Mouse (Mus musculus): ENCODE data around the gene 1110017D15Rik. TPM values are rescaled to one million over a fixed set of nuclear protein-coding genes. Genes with fewer than 3 reads are reported as not detected.
A peak's percentile ranks its signal among the peaks of the same experiment; 100 is the strongest.

1110017D15Rik gene
- polyA plus RNA-seq, 1 experiment: 4.9 TPM

- Histone ChIP-seq H3K27ac (ENCODE audit: insufficient read depth, low read length) (no peak overlapping the region), H3K4me1 (ENCODE audit: control insufficient read depth, insufficient read depth, low read length) (peaks cover 11% of the 10 kb centered on the region), H3K4me3 (ENCODE audit: insufficient read depth, low read length) (no peak overlapping the region)
- TF ChIP-seq CTCF (IDR thresholded peaks at IDR 0.05; ENCODE audit: extremely low read depth, insufficient read depth, low read length): no peak
- no peak for TF ChIP-seq POLR2A (IDR thresholded peaks at IDR 0.05; ENCODE audit: extremely low read depth, insufficient read depth, low read length)
Observed at GRCm38 (mm10) chr4:41542136-41542535, 25.0 kb upstream of the 1110017D15Rik start.

GRCm38 (mm10) chr4:41534866-41535265, 17.7 kb upstream of the 1110017D15Rik start:
- no peak for TF ChIP-seq POLR2A (IDR thresholded peaks at IDR 0.05; ENCODE audit: extremely low read depth, insufficient read depth, low read length)
- no peak for TF ChIP-seq CTCF (IDR thresholded peaks at IDR 0.05; ENCODE audit: extremely low read depth, insufficient read depth, low read length)

DNA sequence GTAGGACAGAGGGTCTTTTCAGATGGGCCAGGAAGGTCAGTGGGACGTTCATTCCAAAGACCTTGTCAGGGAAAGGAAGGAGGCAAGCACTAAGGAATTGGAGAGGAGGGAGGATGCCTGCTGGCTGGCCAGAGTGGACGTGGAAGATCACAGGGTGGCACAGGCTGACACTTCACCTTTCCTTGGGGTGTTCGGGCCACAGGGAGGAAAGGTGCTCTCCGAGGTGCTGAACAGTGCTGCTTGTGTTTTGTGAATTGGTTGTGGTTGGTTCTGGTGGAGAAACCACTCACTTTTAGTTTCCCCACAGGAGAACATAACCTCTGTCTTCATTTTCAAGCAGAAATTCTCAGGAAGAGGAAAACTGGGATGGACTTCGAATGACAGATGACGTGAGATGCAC, 15.3 kb upstream of the 1110017D15Rik start:
- no peak for TF ChIP-seq CTCF (IDR thresholded peaks at IDR 0.05; ENCODE audit: extremely low read depth, insufficient read depth, low read length)
- no peak for TF ChIP-seq POLR2A (IDR thresholded peaks at IDR 0.05; ENCODE audit: extremely low read depth, insufficient read depth, low read length)
- no peak overlapping the region for H3K4me3 ChIP-seq (ENCODE audit: insufficient read depth, low read length)
- H3K4me1 ChIP-seq (ENCODE audit: control insufficient read depth, insufficient read depth, low read length): peaks cover 7% of the 10 kb centered on the region
- H3K27ac ChIP-seq (ENCODE audit: insufficient read depth, low read length): no peak overlapping the region

More at GRCm38 (mm10) chr4:41534866-41535265, 17.7 kb upstream of the 1110017D15Rik start:
- Histone ChIP-seq H3K4me3 (ENCODE audit: insufficient read depth, low read length) (no peak overlapping the region), H3K4me1 (ENCODE audit: control insufficient read depth, insufficient read depth, low read length) (peaks cover 5% of the 10 kb centered on the region), H3K27ac (ENCODE audit: insufficient read depth, low read length) (no peak overlapping the region)

- Histone ChIP-seq H3K4me1 (ENCODE audit: control insufficient read depth, insufficient read depth, low read length) (peaks cover 9% of the 10 kb centered on the region), H3K4me3 (ENCODE audit: insufficient read depth, low read length) (no peak overlapping the region), H3K27ac (ENCODE audit: insufficient read depth, low read length) (no peak overlapping the region)
- TF ChIP-seq POLR2A (IDR thresholded peaks at IDR 0.05; ENCODE audit: extremely low read depth, insufficient read depth, low read length) (no peak), CTCF (IDR thresholded peaks at IDR 0.05; ENCODE audit: extremely low read depth, insufficient read depth, low read length) (no peak)
Observed at GRCm38 (mm10) chr4:41527996-41528395, 10.9 kb upstream of the 1110017D15Rik start.

DNA sequence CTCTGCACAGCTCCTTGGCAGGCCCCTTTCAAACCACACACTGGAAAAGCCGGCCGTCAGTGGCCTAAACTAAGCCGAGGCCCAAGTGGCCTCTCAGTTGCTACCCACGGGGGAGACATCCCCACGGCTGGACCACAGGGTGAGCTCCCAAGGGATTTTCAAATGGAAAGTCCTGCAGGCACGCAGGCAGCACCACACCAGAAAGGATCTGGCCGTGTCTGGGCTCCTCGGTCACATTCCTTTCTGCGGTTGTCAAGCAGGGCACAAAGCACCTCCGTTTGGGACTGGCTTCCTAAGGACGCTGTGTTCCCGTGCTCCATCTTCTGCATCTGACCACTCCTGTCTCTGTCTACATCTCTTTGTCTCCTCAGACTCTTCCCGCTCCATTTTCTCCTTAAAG, 9.9 kb upstream of the 1110017D15Rik start:
- Histone ChIP-seq H3K27ac (ENCODE audit: insufficient read depth, low read length) (no peak overlapping the region), H3K4me3 (ENCODE audit: insufficient read depth, low read length) (no peak overlapping the region), H3K4me1 (ENCODE audit: control insufficient read depth, insufficient read depth, low read length) (peaks cover 6% of the 10 kb centered on the region; the same call in 1 of the 2 replicates)
- TF ChIP-seq POLR2A (IDR thresholded peaks at IDR 0.05; ENCODE audit: extremely low read depth, insufficient read depth, low read length): no peak
- no peak for TF ChIP-seq CTCF (IDR thresholded peaks at IDR 0.05; ENCODE audit: extremely low read depth, insufficient read depth, low read length)

DNA sequence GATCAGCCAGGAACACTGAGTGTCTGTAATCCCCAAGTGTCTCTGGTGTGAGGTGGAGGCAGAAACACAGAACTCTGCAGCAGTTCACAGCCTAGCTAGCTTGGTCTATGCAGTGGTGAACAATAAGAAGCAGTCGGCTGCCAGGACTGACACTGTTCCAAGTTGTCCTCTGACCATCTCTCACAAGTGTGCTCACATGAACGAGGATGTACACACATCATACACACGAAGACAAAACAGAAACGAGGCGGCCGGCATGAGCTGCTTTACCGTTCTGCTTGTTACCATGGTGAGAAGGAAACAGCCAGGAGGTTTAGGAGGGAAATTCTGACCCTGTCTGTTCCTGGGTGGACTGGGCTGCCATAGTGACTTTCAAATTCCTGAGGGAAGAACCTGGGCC, 9.4 kb upstream of the 1110017D15Rik start:
- TF ChIP-seq POLR2A (IDR thresholded peaks at IDR 0.05; ENCODE audit: extremely low read depth, insufficient read depth, low read length) (no peak), CTCF (IDR thresholded peaks at IDR 0.05; ENCODE audit: extremely low read depth, insufficient read depth, low read length) (no peak)
- Histone ChIP-seq H3K4me1 (ENCODE audit: control insufficient read depth, insufficient read depth, low read length) (peaks cover 4% of the 10 kb centered on the region; the same call in 1 of the 2 replicates), H3K27ac (ENCODE audit: insufficient read depth, low read length) (no peak overlapping the region), H3K4me3 (ENCODE audit: insufficient read depth, low read length) (no peak overlapping the region)

GRCm38 (mm10) chr4:41524829-41525228, 7.7 kb upstream of the 1110017D15Rik start:
- Histone ChIP-seq H3K27ac (ENCODE audit: insufficient read depth, low read length) (no peak overlapping the region), H3K4me1 (ENCODE audit: control insufficient read depth, insufficient read depth, low read length) (peaks cover 4% of the 10 kb centered on the region; the same call in 1 of the 2 replicates), H3K4me3 (ENCODE audit: insufficient read depth, low read length) (no peak overlapping the region)
- TF ChIP-seq POLR2A (IDR thresholded peaks at IDR 0.05; ENCODE audit: extremely low read depth, insufficient read depth, low read length) (no peak), CTCF (IDR thresholded peaks at IDR 0.05; ENCODE audit: extremely low read depth, insufficient read depth, low read length) (no peak)

DNA sequence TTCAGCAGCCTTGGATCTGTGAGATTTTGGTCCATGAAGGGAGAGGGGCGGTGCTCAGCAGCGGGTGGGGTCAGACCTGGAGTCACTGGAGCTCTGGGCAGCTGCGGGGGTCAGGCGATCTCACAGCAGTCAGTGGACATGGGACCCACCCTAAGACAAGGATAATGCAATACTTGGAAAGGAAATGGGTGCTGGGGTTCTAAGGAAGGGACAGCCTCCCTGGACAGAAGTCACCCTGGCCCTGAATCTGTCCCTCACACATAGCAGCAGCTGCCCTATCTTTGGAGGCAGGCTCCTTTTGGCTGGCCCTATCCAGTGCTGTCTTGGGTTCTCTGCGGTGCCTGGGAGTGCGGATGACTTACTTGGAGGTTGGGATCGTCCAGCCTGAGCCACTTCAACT, 6.7 kb upstream of the 1110017D15Rik start:
- TF ChIP-seq POLR2A (IDR thresholded peaks at IDR 0.05; ENCODE audit: extremely low read depth, insufficient read depth, low read length): no peak
- TF ChIP-seq CTCF (IDR thresholded peaks at IDR 0.05; ENCODE audit: extremely low read depth, insufficient read depth, low read length): no peak
- H3K27ac ChIP-seq (ENCODE audit: insufficient read depth, low read length): no peak overlapping the region
- peaks cover 4% of the 10 kb centered on the region; the same call in 1 of the 2 replicates for H3K4me1 ChIP-seq (ENCODE audit: control insufficient read depth, insufficient read depth, low read length)
- no peak overlapping the region for H3K4me3 ChIP-seq (ENCODE audit: insufficient read depth, low read length)

DNA sequence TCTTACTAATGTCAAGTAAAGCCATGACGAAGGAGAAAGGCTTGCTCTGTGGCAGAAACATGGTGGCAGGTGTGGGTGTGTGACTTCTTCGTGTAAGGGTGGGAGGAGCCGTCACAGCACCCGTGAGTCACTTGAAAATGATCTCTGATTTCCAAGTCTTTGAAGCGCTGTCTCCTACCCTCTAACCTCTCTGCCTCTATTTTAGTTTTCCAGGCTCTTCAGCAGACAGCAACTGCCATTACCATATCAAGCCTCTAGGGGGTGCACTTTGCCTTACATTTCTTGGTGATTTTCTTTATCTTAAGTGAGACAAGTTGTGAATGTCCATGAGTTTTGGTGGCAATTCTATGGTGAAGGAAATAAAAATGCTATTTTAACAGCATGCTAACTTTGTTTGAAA, 5.7 kb upstream of the 1110017D15Rik start:
- TF ChIP-seq POLR2A (IDR thresholded peaks at IDR 0.05; ENCODE audit: extremely low read depth, insufficient read depth, low read length) (no peak), CTCF (IDR thresholded peaks at IDR 0.05; ENCODE audit: extremely low read depth, insufficient read depth, low read length) (peak; percentile 51; the same call in 1 of the 2 replicates)
- Histone ChIP-seq H3K4me1 (ENCODE audit: control insufficient read depth, insufficient read depth, low read length) (peaks cover 5% of the 10 kb centered on the region), H3K4me3 (ENCODE audit: insufficient read depth, low read length) (no peak overlapping the region), H3K27ac (ENCODE audit: insufficient read depth, low read length) (no peak overlapping the region)

DNA sequence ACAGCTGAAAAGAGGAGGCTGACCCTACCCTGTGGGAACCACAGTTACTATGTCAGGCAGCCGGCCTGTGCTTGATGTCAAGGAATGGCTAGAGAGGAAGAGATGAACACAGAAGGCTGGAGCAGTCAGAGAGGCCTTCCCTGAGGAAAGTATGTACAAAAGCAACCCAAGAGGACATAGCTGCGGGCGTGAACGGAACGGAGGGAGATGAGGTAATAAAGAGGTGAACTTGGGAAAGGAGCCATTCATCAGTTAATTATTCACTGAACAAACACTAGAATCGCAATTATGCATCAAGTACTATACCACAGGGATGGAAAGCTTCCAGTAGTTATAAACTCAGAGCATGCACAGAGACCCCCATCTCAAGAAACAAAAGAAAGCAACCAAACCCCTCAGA, 5.0 kb upstream of the 1110017D15Rik start:
- Histone ChIP-seq H3K4me3 (ENCODE audit: insufficient read depth, low read length) (no peak overlapping the region), H3K4me1 (ENCODE audit: control insufficient read depth, insufficient read depth, low read length) (peaks cover 5% of the 10 kb centered on the region), H3K27ac (ENCODE audit: insufficient read depth, low read length) (no peak overlapping the region)
- no peak for TF ChIP-seq CTCF (IDR thresholded peaks at IDR 0.05; ENCODE audit: extremely low read depth, insufficient read depth, low read length)
- no peak for TF ChIP-seq POLR2A (IDR thresholded peaks at IDR 0.05; ENCODE audit: extremely low read depth, insufficient read depth, low read length)
